Mouse (Mus musculus): ENCODE measurements around the gene Timm8a1. TPM values are rescaled to one million over a fixed set of nuclear protein-coding genes. Genes with fewer than 3 reads are reported as not detected.
A peak's percentile ranks its signal among the peaks of the same experiment; 100 is the strongest.

Timm8a1 gene
- polyA plus RNA-seq, 1 experiment from 2014 or later, result 53.8 TPM

- Histone ChIP-seq H3K9me3 (replicated peaks; ENCODE audit: control insufficient read depth, low read length) (no peaks in the 10 kb centered on the region), H3K4me3 (ENCODE audit: low read depth, low read length) (no peak overlapping the region), H3K27me3 (replicated peaks; ENCODE audit: control insufficient read depth, insufficient read depth, low read length) (no peaks in the 10 kb centered on the region), H3K9ac (ENCODE audit: low read length) (no peak overlapping the region), H3K27ac (ENCODE audit: low read depth, low read length) (no peak overlapping the region), H3K4me1 (ENCODE audit: control insufficient read depth, insufficient read depth, low read length) (no peaks in the 10 kb centered on the region), H3K36me3 (ENCODE audit: control insufficient read depth, insufficient read depth, low read length) (no peaks in the 10 kb centered on the region), H3K4me2 (ENCODE audit: low read length) (no peak overlapping the region)
- DNase-seq (ENCODE audit: low spot score), result no peak
- WGBS, result 84% methylated on average over 14 of the region's 14 CpGs
- no peak for ATAC-seq
Measured at GRCm38 (mm10) chrX:134580528-134581305, 39.1 kb upstream of the Timm8a1 start.

GRCm38 (mm10) chrX:134577896-134578295 lies 36.2 kb upstream of the Timm8a1 start:
- Histone ChIP-seq H3K36me3 (ENCODE audit: control insufficient read depth, insufficient read depth, low read length) (no peaks in the 10 kb centered on the region), H3K9ac (ENCODE audit: low read length) (no peak overlapping the region), H3K9me3 (replicated peaks; ENCODE audit: control insufficient read depth, low read length) (no peaks in the 10 kb centered on the region), H3K4me1 (ENCODE audit: control insufficient read depth, insufficient read depth, low read length) (no peaks in the 10 kb centered on the region), H3K4me2 (ENCODE audit: low read length) (no peak overlapping the region), H3K4me3 (ENCODE audit: low read depth, low read length) (no peak overlapping the region), H3K27me3 (replicated peaks; ENCODE audit: control insufficient read depth, insufficient read depth, low read length) (no peaks in the 10 kb centered on the region), H3K27ac (ENCODE audit: low read depth, low read length) (no peak overlapping the region)
- DNase-seq (ENCODE audit: low spot score) (no peak), ATAC-seq (no peak)
- WGBS, result 76% methylated on average over 4 of the region's 4 CpGs

- H3K9ac ChIP-seq (ENCODE audit: low read length), result no peak overlapping the region
- no peaks in the 10 kb centered on the region for H3K4me1 ChIP-seq (ENCODE audit: control insufficient read depth, insufficient read depth, low read length)
- no peaks in the 10 kb centered on the region for H3K9me3 ChIP-seq (replicated peaks; ENCODE audit: control insufficient read depth, low read length)
- no peak overlapping the region for H3K4me3 ChIP-seq (ENCODE audit: low read depth, low read length)
- no peaks in the 10 kb centered on the region for H3K36me3 ChIP-seq (ENCODE audit: control insufficient read depth, insufficient read depth, low read length)
- H3K27me3 ChIP-seq (replicated peaks; ENCODE audit: control insufficient read depth, insufficient read depth, low read length), result no peaks in the 10 kb centered on the region
- ATAC-seq (no peak), DNase-seq (ENCODE audit: low spot score) (no peak)
- H3K27ac ChIP-seq (ENCODE audit: low read depth, low read length), result no peak overlapping the region
- no peak overlapping the region for H3K4me2 ChIP-seq (ENCODE audit: low read length)
- 86% methylated on average over 8 of the region's 8 CpGs for WGBS
Measured at GRCm38 (mm10) chrX:134566536-134567222, 25.0 kb upstream of the Timm8a1 start.

GRCm38 (mm10) chrX:134564326-134564725 lies 22.7 kb upstream of the Timm8a1 start:
- Histone ChIP-seq H3K36me3 (ENCODE audit: control insufficient read depth, insufficient read depth, low read length) (no peaks in the 10 kb centered on the region), H3K4me1 (ENCODE audit: control insufficient read depth, insufficient read depth, low read length) (no peaks in the 10 kb centered on the region), H3K9ac (ENCODE audit: low read length) (no peak overlapping the region), H3K4me2 (ENCODE audit: low read length) (no peak overlapping the region), H3K27ac (ENCODE audit: low read depth, low read length) (no peak overlapping the region), H3K4me3 (ENCODE audit: low read depth, low read length) (no peak overlapping the region), H3K9me3 (replicated peaks; ENCODE audit: control insufficient read depth, low read length) (no peaks in the 10 kb centered on the region), H3K27me3 (replicated peaks; ENCODE audit: control insufficient read depth, insufficient read depth, low read length) (no peaks in the 10 kb centered on the region)
- ATAC-seq, result no peak
- 92% methylated on average over 4 of the region's 4 CpGs for WGBS
- no peak for DNase-seq (ENCODE audit: low spot score)

- H3K27ac ChIP-seq (ENCODE audit: low read depth, low read length), result no peak overlapping the region
- no peaks in the 10 kb centered on the region for H3K36me3 ChIP-seq (ENCODE audit: control insufficient read depth, insufficient read depth, low read length)
- no peak for ATAC-seq
- no peak overlapping the region for H3K9ac ChIP-seq (ENCODE audit: low read length)
- H3K27me3 ChIP-seq (replicated peaks; ENCODE audit: control insufficient read depth, insufficient read depth, low read length), result no peaks in the 10 kb centered on the region
- H3K4me2 ChIP-seq (ENCODE audit: low read length), result no peak overlapping the region
- H3K4me3 ChIP-seq (ENCODE audit: low read depth, low read length), result no peak overlapping the region
- no peak for DNase-seq (ENCODE audit: low spot score)
- WGBS, result 82% methylated on average over 6 of the region's 6 CpGs
- no peaks in the 10 kb centered on the region for H3K9me3 ChIP-seq (replicated peaks; ENCODE audit: control insufficient read depth, low read length)
- H3K4me1 ChIP-seq (ENCODE audit: control insufficient read depth, insufficient read depth, low read length), result no peaks in the 10 kb centered on the region
Measured at GRCm38 (mm10) chrX:134554425-134554824, 12.8 kb upstream of the Timm8a1 start.

- no peak overlapping the region for H3K4me3 ChIP-seq (ENCODE audit: low read depth, low read length)
- H3K27me3 ChIP-seq (replicated peaks; ENCODE audit: control insufficient read depth, insufficient read depth, low read length), result no peaks in the 10 kb centered on the region
- DNase-seq (ENCODE audit: low spot score) (no peak), ATAC-seq (no peak)
- no peaks in the 10 kb centered on the region for H3K9me3 ChIP-seq (replicated peaks; ENCODE audit: control insufficient read depth, low read length)
- WGBS, result 88% methylated on average over 4 of the region's 4 CpGs
- no peaks in the 10 kb centered on the region for H3K4me1 ChIP-seq (ENCODE audit: control insufficient read depth, insufficient read depth, low read length)
- no peak overlapping the region for H3K4me2 ChIP-seq (ENCODE audit: low read length)
- H3K9ac ChIP-seq (ENCODE audit: low read length), result no peak overlapping the region
- no peaks in the 10 kb centered on the region for H3K36me3 ChIP-seq (ENCODE audit: control insufficient read depth, insufficient read depth, low read length)
- H3K27ac ChIP-seq (ENCODE audit: low read depth, low read length), result no peak overlapping the region
Measured at GRCm38 (mm10) chrX:134553326-134553725, 11.7 kb upstream of the Timm8a1 start.

GRCm38 (mm10) chrX:134550903-134551302 lies 9.2 kb upstream of the Timm8a1 start:
- no peaks in the 10 kb centered on the region for H3K27me3 ChIP-seq (replicated peaks; ENCODE audit: control insufficient read depth, insufficient read depth, low read length)
- no peaks in the 10 kb centered on the region for H3K36me3 ChIP-seq (ENCODE audit: control insufficient read depth, insufficient read depth, low read length)
- H3K4me3 ChIP-seq (ENCODE audit: low read depth, low read length), result no peak overlapping the region
- H3K4me1 ChIP-seq (ENCODE audit: control insufficient read depth, insufficient read depth, low read length), result no peaks in the 10 kb centered on the region
- no peaks in the 10 kb centered on the region for H3K9me3 ChIP-seq (replicated peaks; ENCODE audit: control insufficient read depth, low read length)
- no peak overlapping the region for H3K27ac ChIP-seq (ENCODE audit: low read depth, low read length)
- WGBS, result 20% methylated on average over 5 of the region's 5 CpGs
- H3K9ac ChIP-seq (ENCODE audit: low read length), result no peak overlapping the region
- ATAC-seq (peak; percentile 50; the same call in 1 of the 2 replicates), DNase-seq (ENCODE audit: low spot score) (peak; percentile 80)
- H3K4me2 ChIP-seq (ENCODE audit: low read length), result no peak overlapping the region

- DNase-seq (ENCODE audit: low spot score) (no peak), ATAC-seq (no peak)
- 94% methylated on average over 4 of the region's 4 CpGs for WGBS
- no peak overlapping the region for H3K4me2 ChIP-seq (ENCODE audit: low read length)
- H3K36me3 ChIP-seq (ENCODE audit: control insufficient read depth, insufficient read depth, low read length), result no peaks in the 10 kb centered on the region
- no peak overlapping the region for H3K27ac ChIP-seq (ENCODE audit: low read depth, low read length)
- H3K27me3 ChIP-seq (replicated peaks; ENCODE audit: control insufficient read depth, insufficient read depth, low read length), result no peaks in the 10 kb centered on the region
- no peaks in the 10 kb centered on the region for H3K9me3 ChIP-seq (replicated peaks; ENCODE audit: control insufficient read depth, low read length)
- no peak overlapping the region for H3K4me3 ChIP-seq (ENCODE audit: low read depth, low read length)
- H3K9ac ChIP-seq (ENCODE audit: low read length), result no peak overlapping the region
- H3K4me1 ChIP-seq (ENCODE audit: control insufficient read depth, insufficient read depth, low read length), result no peaks in the 10 kb centered on the region
Measured at GRCm38 (mm10) chrX:134547330-134547729, 5.7 kb upstream of the Timm8a1 start.

GRCm38 (mm10) chrX:134541955-134542308 lies 267 bp upstream of the Timm8a1 start:
- H3K4me2 ChIP-seq (ENCODE audit: low read length), result peak overlapping the region; percentile 43
- DNase-seq (ENCODE audit: low spot score), result peak; percentile 44
- H3K4me1 ChIP-seq (ENCODE audit: control insufficient read depth, insufficient read depth, low read length), result no peaks in the 10 kb centered on the region
- no peaks in the 10 kb centered on the region for H3K9me3 ChIP-seq (replicated peaks; ENCODE audit: control insufficient read depth, low read length)
- H3K4me3 ChIP-seq (ENCODE audit: low read depth, low read length), result peak overlapping the region; percentile 43
- H3K36me3 ChIP-seq (ENCODE audit: control insufficient read depth, insufficient read depth, low read length), result no peaks in the 10 kb centered on the region
- no peaks in the 10 kb centered on the region for H3K27me3 ChIP-seq (replicated peaks; ENCODE audit: control insufficient read depth, insufficient read depth, low read length)
- no peak; the same call in 1 of the 2 replicates for ATAC-seq
- peak overlapping the region; percentile 56 for H3K9ac ChIP-seq (ENCODE audit: low read length)
- WGBS, result 35% methylated on average over 6 of the region's 6 CpGs
- H3K27ac ChIP-seq (ENCODE audit: low read depth, low read length), result no peak overlapping the region
